Mouse (Mus musculus) heart, embryonic 13.5 days (tissue): Measurements from ENCODE around the gene Cyp26b1. TPM values are rescaled to one million over a fixed set of nuclear protein-coding genes. Genes with fewer than 3 reads are reported as not detected.
A peak's percentile ranks its signal among the peaks of the same experiment; 100 is the strongest.

ENCODE experiments used
- ATAC-seq: fragments of 200-750 bp; cut with Nextera tagmentation; 2 replicates; pipeline ENCODE4 v1.8.0; 2017; ENCODE audit warnings: moderate TSS enrichment; ENCODE audit not compliant: insufficient number of reproducible peaks, low FRiP score, low TSS enrichment; ENCODE audit errors: extremely low read depth
- H3K27ac ChIP-seq: fragments of 300-500 bp; sonication (generic); replicated peaks from 2 replicates; pipeline ENCODE4 v1.5.1; 2015; ENCODE audit warnings: moderate library complexity, mild to moderate bottlenecking, inconsistent platforms
- H3K27me3 ChIP-seq: fragments of 300-500 bp; sonication (generic); replicated peaks from 2 replicates; pipeline ENCODE4 v1.6.1; 2015; ENCODE audit warnings: mild to moderate bottlenecking, inconsistent platforms
- H3K36me3 ChIP-seq: fragments of 300-500 bp; sonication (generic); 2 replicates; pipeline ENCODE4 v1.6.1; 2015; ENCODE audit warnings: mild to moderate bottlenecking, inconsistent platforms
- H3K4me1 ChIP-seq: fragments of 300-500 bp; sonication (generic); 2 replicates; pipeline ENCODE4 v1.6.1; 2015; ENCODE audit warnings: inconsistent platforms
- H3K4me2 ChIP-seq: fragments of 300-500 bp; sonication (generic); 2 replicates; pipeline ENCODE4 v1.6.1; 2015; ENCODE audit warnings: inconsistent platforms, mild to moderate bottlenecking, moderate library complexity
- H3K4me3 ChIP-seq: fragments of 300-500 bp; sonication (generic); 2 replicates; pipeline ENCODE4 v1.5.1; 2015; ENCODE audit warnings: moderate library complexity, mild to moderate bottlenecking, inconsistent platforms
- H3K9ac ChIP-seq: fragments of 300-500 bp; sonication (generic); 2 replicates; pipeline ENCODE4 v1.6.1; 2015; ENCODE audit warnings: inconsistent platforms, mild to moderate bottlenecking, moderate library complexity
- H3K9me3 ChIP-seq: fragments of 300-500 bp; sonication (generic); 2 replicates; pipeline ENCODE4 v1.6.1; 2016; ENCODE audit warnings: inconsistent platforms
- WGBS: fragments of 180-500 bp; shearing (Covaris S2); methylation state at CpG from one replicate; pipeline ENCODE4 v1.1.7; 2015; ENCODE audit warnings: mixed read lengths; 5-methylcytosine and 5-hydroxymethylcytosine counted together
- polyA plus RNA-seq: library from polyadenylated mRNA; unstranded; fragments of >200 nt; fragmentation: Nextera tagmentation; extraction: Ambion mirVana; gene quantifications from 2 replicates; pipeline ENCODE4 v1.2.1, GENCODE M21; 2015

Cyp26b1 gene
- polyA plus RNA-seq: 1.4 and 1.9 TPM in 2 replicates

DNA sequence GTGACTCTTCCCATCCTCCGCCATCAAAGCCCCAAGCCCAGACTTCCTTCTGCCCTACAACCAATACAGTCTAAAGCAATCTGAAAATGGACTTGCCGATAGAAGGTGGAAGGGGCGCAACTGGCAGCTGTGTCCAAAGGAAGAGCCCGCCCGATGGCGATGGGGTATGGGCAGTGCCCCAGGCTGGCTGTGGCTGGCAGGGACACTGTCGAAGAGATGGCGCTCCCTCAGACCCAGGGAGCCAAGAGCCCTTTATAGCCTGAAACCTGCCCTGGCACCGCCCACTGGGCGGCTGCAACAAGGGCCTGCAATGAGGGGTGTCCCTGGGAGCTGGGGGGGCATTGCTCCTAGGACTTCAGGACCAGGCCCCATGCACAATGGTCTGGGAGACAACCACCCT lies at the start of gene Cyp26b1:
Cyp26b1 (minus strand) TSS at position 216 of the 400 bp plus-strand sequence.
- Histone ChIP-seq H3K4me1 (peaks cover 41% of the 10 kb centered on the region), H3K9me3 (no peaks in the 10 kb centered on the region), H3K27me3 (peaks cover 40% of the 10 kb centered on the region), H3K9ac (no peak within 1 kb of the TSS), H3K36me3 (no peaks in the 10 kb centered on the region), H3K27ac (no peak within 1 kb of the TSS), H3K4me3 (no peak within 1 kb of the TSS), H3K4me2 (no peak within 1 kb of the TSS)
- WGBS: 84% methylated on average over 10 of the region's 10 CpGs
- ATAC-seq: no peak

DNA sequence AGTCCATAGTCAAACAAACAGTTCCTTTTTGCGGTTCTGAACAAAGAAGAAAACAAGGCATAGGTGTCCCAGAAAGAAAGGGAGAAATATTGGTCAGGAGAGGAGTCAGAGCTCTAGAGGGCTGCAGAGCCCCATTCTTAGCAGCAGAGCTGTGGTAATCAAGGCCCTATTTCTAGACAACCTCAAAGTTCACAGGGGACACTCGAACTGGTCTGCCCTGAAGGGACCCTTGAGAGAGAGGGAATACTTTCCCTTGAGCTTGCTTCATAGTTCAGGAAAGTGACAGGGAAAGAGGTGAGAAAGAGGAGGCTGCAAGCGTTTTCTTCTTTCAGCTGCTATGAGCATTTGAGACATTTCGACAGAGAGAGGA lies 47.3 kb upstream of the Cyp26b1 start:
- Histone ChIP-seq H3K27ac (peak overlapping the region; percentile 68; the same call in 1 of the 2 replicates), H3K36me3 (no peaks in the 10 kb centered on the region), H3K4me2 (peak overlapping the region; percentile 31; the same call in 1 of the 2 replicates), H3K9me3 (no peaks in the 10 kb centered on the region), H3K4me3 (no peak overlapping the region), H3K27me3 (no peaks in the 10 kb centered on the region), H3K9ac (0 out of 2 replicates have a peak overlapping the region, but pooled peaks have one; percentile 5), H3K4me1 (peaks cover 42% of the 10 kb centered on the region)
- ATAC-seq: no peak
- 51% methylated on average over 4 of the region's 4 CpGs for WGBS

- H3K27ac ChIP-seq: peak overlapping the region; percentile 68
- WGBS: 25% methylated on average over 9 of the region's 9 CpGs
- H3K36me3 ChIP-seq: no peaks in the 10 kb centered on the region
- no peaks in the 10 kb centered on the region for H3K27me3 ChIP-seq
- H3K4me2 ChIP-seq: peak overlapping the region; percentile 31
- no peaks in the 10 kb centered on the region for H3K9me3 ChIP-seq
- H3K4me3 ChIP-seq: no peak overlapping the region
- peaks cover 40% of the 10 kb centered on the region for H3K4me1 ChIP-seq
- ATAC-seq: no peak; the same call in 1 of the 2 replicates
- 0 out of 2 replicates have a peak overlapping the region, but pooled peaks have one; percentile 5 for H3K9ac ChIP-seq
These were observed 46.8 kb upstream of the Cyp26b1 start for GRCm38 (mm10) chr6:84640324-84641061.

GRCm38 (mm10) chr6:84638206-84638605 lies 44.5 kb upstream of the Cyp26b1 start:
- H3K27ac ChIP-seq: no peak overlapping the region
- H3K36me3 ChIP-seq: no peaks in the 10 kb centered on the region
- H3K9me3 ChIP-seq: no peaks in the 10 kb centered on the region
- no peak overlapping the region for H3K4me2 ChIP-seq
- peaks cover 40% of the 10 kb centered on the region for H3K4me1 ChIP-seq
- H3K27me3 ChIP-seq: no peaks in the 10 kb centered on the region
- ATAC-seq: no peak
- no peak overlapping the region for H3K4me3 ChIP-seq
- H3K9ac ChIP-seq: no peak overlapping the region

GRCm38 (mm10) chr6:84631588-84631987 lies 37.9 kb upstream of the Cyp26b1 start:
- 69% methylated on average over 2 of the region's 2 CpGs for WGBS
- H3K4me3 ChIP-seq: no peak overlapping the region
- H3K36me3 ChIP-seq: no peaks in the 10 kb centered on the region
- no peak overlapping the region for H3K27ac ChIP-seq
- no peak overlapping the region for H3K9ac ChIP-seq
- ATAC-seq: no peak
- no peaks in the 10 kb centered on the region for H3K9me3 ChIP-seq
- no peaks in the 10 kb centered on the region for H3K27me3 ChIP-seq
- H3K4me1 ChIP-seq: peaks cover 9% of the 10 kb centered on the region; the same call in 1 of the 2 replicates
- H3K4me2 ChIP-seq: no peak overlapping the region

GRCm38 (mm10) chr6:84630276-84630675 lies 36.6 kb upstream of the Cyp26b1 start:
- Histone ChIP-seq H3K27me3 (no peaks in the 10 kb centered on the region), H3K27ac (no peak overlapping the region), H3K4me3 (no peak overlapping the region), H3K4me2 (no peak overlapping the region), H3K36me3 (no peaks in the 10 kb centered on the region), H3K9me3 (no peaks in the 10 kb centered on the region), H3K9ac (no peak overlapping the region), H3K4me1 (peaks cover 9% of the 10 kb centered on the region; the same call in 1 of the 2 replicates)
- 19% methylated on average over 1 of the region's 1 CpGs for WGBS
- no peak for ATAC-seq

DNA sequence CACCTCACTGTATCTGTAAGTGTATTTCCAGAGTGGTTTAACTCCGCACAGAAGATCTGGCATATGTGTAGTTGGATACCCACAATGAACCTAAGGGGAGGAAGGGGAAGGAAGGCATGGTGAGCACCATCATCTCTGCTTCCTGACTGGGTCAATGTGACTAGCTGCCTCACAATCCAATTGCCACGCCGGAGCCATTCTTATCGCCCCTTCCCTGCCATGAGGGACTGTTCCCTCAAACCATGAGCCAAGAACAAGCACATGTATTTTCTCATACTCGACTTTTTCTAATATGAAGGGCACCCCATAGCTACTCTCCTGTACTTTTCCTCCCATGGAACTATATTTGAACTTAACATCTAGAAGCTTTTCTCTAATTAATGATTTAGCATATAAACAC lies 35.1 kb upstream of the Cyp26b1 start:
- Histone ChIP-seq H3K9me3 (no peaks in the 10 kb centered on the region), H3K4me3 (no peak overlapping the region), H3K27ac (no peak overlapping the region), H3K9ac (no peak overlapping the region), H3K4me1 (peaks cover 9% of the 10 kb centered on the region; the same call in 1 of the 2 replicates), H3K36me3 (no peaks in the 10 kb centered on the region), H3K27me3 (no peaks in the 10 kb centered on the region), H3K4me2 (no peak overlapping the region)
- no peak for ATAC-seq
- WGBS: 73% methylated on average over 5 of the region's 5 CpGs

- Histone ChIP-seq H3K4me2 (no peak overlapping the region), H3K4me3 (no peak overlapping the region), H3K4me1 (peaks cover 9% of the 10 kb centered on the region; the same call in 1 of the 2 replicates), H3K27me3 (no peaks in the 10 kb centered on the region), H3K36me3 (no peaks in the 10 kb centered on the region), H3K9ac (no peak overlapping the region), H3K9me3 (no peaks in the 10 kb centered on the region), H3K27ac (no peak overlapping the region)
- no peak for ATAC-seq
- WGBS: 69% methylated on average over 2 of the region's 2 CpGs
These were observed 32.7 kb upstream of the Cyp26b1 start for GRCm38 (mm10) chr6:84626398-84626797.

DNA sequence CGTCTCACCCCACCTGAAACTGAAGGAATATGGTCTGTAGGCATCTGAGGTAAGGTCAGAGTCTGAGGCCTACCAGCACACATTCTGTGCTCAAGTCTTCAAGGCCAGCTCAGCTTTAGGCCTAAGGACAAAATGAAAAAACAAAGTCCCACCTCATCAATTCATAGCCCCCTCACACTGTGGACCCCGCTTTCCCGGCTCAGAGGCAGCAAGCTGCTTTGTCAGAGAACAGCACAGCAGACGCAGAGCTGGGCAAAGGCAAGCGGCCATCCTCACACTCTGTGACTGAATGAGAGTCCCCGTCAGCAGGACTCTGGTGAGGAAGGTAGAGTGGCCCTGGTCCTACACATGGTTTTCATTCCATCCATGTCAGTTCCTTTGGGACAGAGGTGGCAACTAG lies 25.5 kb upstream of the Cyp26b1 start:
- Histone ChIP-seq H3K4me3 (no peak overlapping the region), H3K36me3 (peaks cover 23% of the 10 kb centered on the region), H3K9ac (no peak overlapping the region), H3K27ac (no peak overlapping the region), H3K27me3 (no peaks in the 10 kb centered on the region), H3K9me3 (no peaks in the 10 kb centered on the region), H3K4me1 (no peaks in the 10 kb centered on the region), H3K4me2 (no peak overlapping the region)
- no peak for ATAC-seq
- 75% methylated on average over 6 of the region's 6 CpGs for WGBS

DNA sequence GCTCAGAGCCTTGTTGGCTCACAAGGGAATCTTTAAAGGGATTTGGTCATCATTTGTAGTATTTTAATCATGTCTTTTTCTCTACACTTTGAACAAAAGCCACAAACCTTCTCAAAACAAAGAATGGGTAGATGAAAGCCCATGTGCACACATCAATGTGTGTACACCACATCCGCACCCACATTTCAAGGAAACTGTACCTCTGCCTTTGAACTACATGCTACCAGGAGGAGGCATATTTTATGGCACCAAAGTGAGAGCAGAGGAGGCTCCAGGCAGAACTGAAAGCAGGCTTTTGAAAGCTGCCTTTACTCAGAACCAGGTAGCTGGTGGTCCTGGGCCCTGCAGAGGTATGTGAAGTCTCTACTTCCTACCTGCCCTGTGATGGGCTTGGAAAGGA lies 23.3 kb upstream of the Cyp26b1 start:
- ATAC-seq: no peak
- no peaks in the 10 kb centered on the region for H3K9me3 ChIP-seq
- H3K4me2 ChIP-seq: no peak overlapping the region
- no peak overlapping the region for H3K27ac ChIP-seq
- H3K4me1 ChIP-seq: no peaks in the 10 kb centered on the region
- H3K27me3 ChIP-seq: no peaks in the 10 kb centered on the region
- H3K9ac ChIP-seq: no peak overlapping the region
- WGBS: 91% methylated on average over 1 of the region's 1 CpGs
- H3K36me3 ChIP-seq: peaks cover 23% of the 10 kb centered on the region
- H3K4me3 ChIP-seq: no peak overlapping the region

DNA sequence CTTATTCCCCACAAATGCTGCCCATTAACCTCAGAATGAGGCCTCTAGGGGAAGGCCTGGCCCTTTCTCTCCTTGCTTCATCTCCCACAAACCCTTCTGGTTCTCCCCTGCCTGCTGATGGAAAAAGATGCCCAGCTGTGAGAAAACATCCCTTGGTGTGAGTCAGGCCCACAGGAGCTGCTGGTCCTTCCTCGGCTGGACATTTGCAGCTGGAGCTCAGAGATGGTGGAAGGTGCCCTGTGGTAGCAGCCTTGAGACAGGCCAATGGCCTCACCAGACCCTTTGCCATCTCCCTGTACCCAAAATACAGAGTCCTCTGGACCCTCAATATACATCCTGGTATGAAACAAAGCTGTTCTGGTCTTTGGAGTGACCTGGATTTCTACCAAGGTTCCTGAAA lies 22.9 kb upstream of the Cyp26b1 start:
- 71% methylated on average over 1 of the region's 1 CpGs for WGBS
- no peak overlapping the region for H3K9ac ChIP-seq

GRCm38 (mm10) chr6:84613561-84613960 lies 19.9 kb upstream of the Cyp26b1 start:
- ATAC-seq: no peak
- no peak overlapping the region for H3K9ac ChIP-seq
- H3K27me3 ChIP-seq: no peaks in the 10 kb centered on the region
- H3K9me3 ChIP-seq: no peaks in the 10 kb centered on the region
- WGBS: 77% methylated on average over 3 of the region's 3 CpGs
- H3K4me3 ChIP-seq: no peak overlapping the region
- no peak overlapping the region for H3K27ac ChIP-seq
- peaks cover 4% of the 10 kb centered on the region; the same call in 1 of the 2 replicates for H3K36me3 ChIP-seq
- no peak overlapping the region for H3K4me2 ChIP-seq
- no peaks in the 10 kb centered on the region for H3K4me1 ChIP-seq

More for the DNA sequence above, 22.9 kb upstream of the Cyp26b1 start:
- H3K4me2 ChIP-seq: no peak overlapping the region
- ATAC-seq: no peak
- H3K4me1 ChIP-seq: no peaks in the 10 kb centered on the region
- no peak overlapping the region for H3K4me3 ChIP-seq
- peaks cover 23% of the 10 kb centered on the region for H3K36me3 ChIP-seq
- no peaks in the 10 kb centered on the region for H3K27me3 ChIP-seq
- H3K27ac ChIP-seq: no peak overlapping the region
- no peaks in the 10 kb centered on the region for H3K9me3 ChIP-seq
